Mouse (Mus musculus): ENCODE measurements around the gene Thra. TPM values are rescaled to one million over a fixed set of nuclear protein-coding genes. Genes with fewer than 3 reads are reported as not detected.
A peak's percentile ranks its signal among the peaks of the same experiment; 100 is the strongest.

Gene Thra
- polyA plus RNA-seq (2011; ENCODE audit: insufficient read length, low read depth, missing spikeins): 66.0 and 83.9 TPM in 2 replicates

DNA sequence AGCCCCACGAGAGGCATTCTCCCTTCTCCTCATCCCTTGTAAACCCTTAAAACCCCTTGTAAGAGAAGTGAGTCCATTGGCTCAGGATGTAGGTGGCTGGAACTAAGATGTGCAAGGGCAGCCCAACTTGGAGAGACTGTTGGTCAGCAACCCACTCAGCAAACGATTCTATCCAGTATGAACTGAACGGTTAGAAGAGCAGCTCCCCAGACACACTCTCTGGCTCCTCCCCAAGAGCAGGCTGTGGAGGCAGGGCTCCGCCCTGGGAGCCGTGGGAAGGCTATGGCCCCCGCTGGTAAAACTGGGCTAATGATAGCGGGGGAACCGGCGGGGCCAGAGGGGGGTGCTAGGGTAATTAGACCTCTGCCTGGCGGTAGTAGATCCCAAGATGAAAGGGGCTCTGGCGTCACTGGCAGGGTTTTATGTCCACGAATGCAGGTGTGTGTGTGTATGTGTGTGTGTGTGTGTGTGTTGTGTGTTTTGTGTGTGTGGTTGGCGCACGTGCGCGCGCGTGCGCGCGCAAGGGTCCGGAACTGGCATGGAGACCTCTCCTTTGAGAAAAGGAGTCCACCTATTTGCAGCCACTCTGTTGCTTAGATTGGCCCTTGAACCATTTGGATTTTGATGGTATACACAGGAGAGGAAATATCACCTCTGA lies at the start of gene Thra:
Gene Thra (plus strand): TSS at position 246 of the 658 bp plus-strand sequence.
- peak; percentile 63; the same call in 1 of the 2 replicates for TF ChIP-seq POLR2A (IDR thresholded peaks at IDR 0.05; ENCODE audit: low read depth, low read length)
- TF ChIP-seq CTCF (IDR thresholded peaks at IDR 0.05; ENCODE audit: borderline replicate concordance, insufficient read depth, low read length): no peak

DNA sequence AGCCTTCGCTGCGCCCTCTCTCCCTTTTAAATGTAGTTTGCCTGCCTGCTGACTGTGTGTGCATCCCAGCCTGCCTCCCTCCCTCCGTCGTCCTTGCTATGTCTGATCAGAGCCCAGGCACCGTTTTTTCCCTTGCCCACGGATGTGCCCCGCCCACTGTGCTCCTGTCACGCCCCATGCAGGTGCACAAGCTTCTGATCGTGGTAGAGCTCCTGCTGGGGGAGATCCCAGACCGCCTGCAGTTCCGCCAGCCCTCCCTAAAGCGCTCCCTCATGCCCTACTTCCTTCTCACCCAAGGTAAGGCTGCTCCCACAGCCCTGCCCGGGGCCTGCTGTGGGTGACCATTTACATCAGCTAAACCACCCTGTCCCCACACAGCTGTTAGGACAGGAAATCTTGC lies 47.2 kb upstream of the Thra start:
- TF ChIP-seq CTCF (IDR thresholded peaks at IDR 0.05; ENCODE audit: borderline replicate concordance, insufficient read depth, low read length) (no peak), POLR2A (IDR thresholded peaks at IDR 0.05; ENCODE audit: low read depth, low read length) (no peak)
- no peak overlapping the region for H3K27ac ChIP-seq (ENCODE audit: insufficient read depth, low read length)
- H3K4me1 ChIP-seq (ENCODE audit: control insufficient read depth, insufficient read depth, low read length): no peaks in the 10 kb centered on the region
- H3K4me3 ChIP-seq (ENCODE audit: insufficient read depth, low read length): no peak overlapping the region

More for the DNA sequence above, at the start of gene Thra:
- Histone ChIP-seq H3K4me3 (ENCODE audit: insufficient read depth, low read length) (peak within 1 kb of the TSS; percentile 54), H3K4me1 (ENCODE audit: control insufficient read depth, insufficient read depth, low read length) (peaks cover 5% of the 10 kb centered on the region; the same call in 1 of the 2 replicates), H3K27ac (ENCODE audit: insufficient read depth, low read length) (peak within 1 kb of the TSS; percentile 38; the same call in 1 of the 2 replicates)

DNA sequence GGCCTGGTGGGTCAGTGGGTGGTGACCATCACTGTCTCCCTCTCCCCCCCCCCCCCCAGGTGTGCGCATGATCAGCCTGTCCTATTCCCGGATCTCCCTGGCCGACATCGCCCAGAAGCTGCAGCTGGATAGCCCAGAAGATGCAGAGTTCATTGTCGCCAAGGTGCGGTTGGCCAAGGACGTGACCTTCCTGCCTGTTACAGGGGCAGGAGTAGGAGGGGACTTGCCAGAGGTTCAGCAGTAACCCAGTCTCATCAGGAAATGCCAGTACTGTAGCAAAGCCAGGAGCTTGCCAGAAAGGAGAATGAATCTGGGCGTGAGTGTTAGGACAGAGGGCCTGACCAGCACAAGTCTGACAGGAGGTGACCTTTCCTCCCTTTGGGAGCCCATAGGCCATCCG lies 46.7 kb upstream of the Thra start:
- Histone ChIP-seq H3K4me1 (ENCODE audit: control insufficient read depth, insufficient read depth, low read length) (no peaks in the 10 kb centered on the region), H3K4me3 (ENCODE audit: insufficient read depth, low read length) (no peak overlapping the region), H3K27ac (ENCODE audit: insufficient read depth, low read length) (no peak overlapping the region)
- TF ChIP-seq CTCF (IDR thresholded peaks at IDR 0.05; ENCODE audit: borderline replicate concordance, insufficient read depth, low read length): no peak
- no peak for TF ChIP-seq POLR2A (IDR thresholded peaks at IDR 0.05; ENCODE audit: low read depth, low read length)

DNA sequence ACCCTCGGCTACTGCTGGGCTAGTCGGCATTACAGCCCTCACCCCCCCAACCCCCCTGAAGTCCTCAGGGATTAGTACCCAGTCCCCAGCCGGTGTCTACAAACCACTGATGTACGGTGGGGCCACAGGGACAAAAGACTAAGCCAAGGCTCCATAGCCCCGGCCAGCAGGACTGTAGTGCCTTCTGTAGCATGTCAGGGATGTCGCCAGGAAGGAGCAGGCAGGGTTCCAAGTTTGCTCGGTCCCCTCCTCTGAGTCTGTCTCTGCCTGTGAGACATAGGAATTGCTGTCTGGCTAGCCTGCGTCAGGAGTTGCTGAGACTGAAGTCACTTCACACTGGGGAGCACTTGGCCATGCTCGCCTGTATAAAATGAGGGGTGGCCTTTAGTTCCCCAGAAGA lies 46.1 kb upstream of the Thra start:
- no peak overlapping the region for H3K4me3 ChIP-seq (ENCODE audit: insufficient read depth, low read length)
- H3K4me1 ChIP-seq (ENCODE audit: control insufficient read depth, insufficient read depth, low read length): no peaks in the 10 kb centered on the region
- TF ChIP-seq CTCF (IDR thresholded peaks at IDR 0.05; ENCODE audit: borderline replicate concordance, insufficient read depth, low read length): no peak
- no peak overlapping the region for H3K27ac ChIP-seq (ENCODE audit: insufficient read depth, low read length)

DNA sequence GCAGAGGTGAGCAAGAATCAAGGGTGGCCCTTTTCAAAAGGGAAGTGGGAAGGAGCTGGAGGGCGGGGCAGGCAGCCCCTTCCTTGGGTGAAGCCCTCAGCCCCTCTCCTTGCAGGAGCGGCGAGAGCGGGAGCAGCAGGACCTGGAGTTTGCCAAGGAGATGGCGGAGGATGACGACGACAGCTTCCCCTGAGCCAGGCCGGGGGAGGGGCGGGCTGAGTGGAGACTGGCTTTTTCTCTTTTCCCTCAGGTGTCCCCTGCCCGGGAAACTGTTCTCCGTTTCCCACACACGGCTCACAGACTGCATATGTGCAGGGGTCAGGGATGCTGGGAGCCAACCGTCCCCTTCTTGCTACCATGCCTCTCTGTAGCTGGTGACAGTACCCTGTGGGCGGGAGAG lies 45.0 kb upstream of the Thra start:
- Histone ChIP-seq H3K4me3 (ENCODE audit: insufficient read depth, low read length) (no peak overlapping the region), H3K27ac (ENCODE audit: insufficient read depth, low read length) (no peak overlapping the region), H3K4me1 (ENCODE audit: control insufficient read depth, insufficient read depth, low read length) (no peaks in the 10 kb centered on the region)
- TF ChIP-seq CTCF (IDR thresholded peaks at IDR 0.05; ENCODE audit: borderline replicate concordance, insufficient read depth, low read length) (no peak), POLR2A (IDR thresholded peaks at IDR 0.05; ENCODE audit: low read depth, low read length) (no peak)

DNA sequence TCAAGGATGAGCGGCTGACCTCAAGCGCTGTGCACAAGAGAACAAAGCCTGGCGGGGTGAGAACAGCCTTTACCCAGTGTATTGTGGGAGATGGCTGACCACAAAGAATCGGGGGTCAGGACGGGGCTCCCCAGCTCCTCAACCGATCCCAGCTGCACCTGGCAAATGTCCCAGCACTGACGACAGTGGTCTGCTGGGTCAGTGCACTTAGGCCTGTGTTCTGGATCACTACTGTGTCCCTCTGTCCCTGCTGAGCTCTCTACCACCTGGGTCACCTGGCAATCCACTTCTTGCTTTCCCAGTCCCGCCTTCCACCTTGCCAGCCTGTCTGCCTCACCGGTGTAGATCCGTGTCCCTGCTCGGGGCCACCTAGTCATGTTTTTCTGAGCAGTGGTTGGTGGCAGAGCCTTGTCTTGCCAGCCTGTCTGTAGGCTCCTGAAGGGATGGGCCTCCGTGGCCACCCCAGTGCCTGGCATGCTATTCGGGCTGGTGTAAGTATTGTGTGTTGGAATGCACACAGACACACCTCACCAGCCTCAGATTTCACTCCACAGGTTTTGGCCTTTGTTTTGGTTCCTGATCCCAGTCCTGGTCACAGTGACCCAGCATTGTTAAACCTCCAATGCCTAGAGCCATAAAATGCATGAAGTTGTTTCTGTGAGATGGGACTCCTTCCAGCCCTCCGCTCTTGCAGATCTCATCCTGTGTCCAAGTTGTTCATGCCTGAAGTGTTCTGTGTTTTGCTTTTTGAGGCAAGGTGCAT lies 43.8 kb upstream of the Thra start:
- no peak overlapping the region for H3K27ac ChIP-seq (ENCODE audit: insufficient read depth, low read length)
- no peaks in the 10 kb centered on the region; the same call in 1 of the 2 replicates for H3K4me1 ChIP-seq (ENCODE audit: control insufficient read depth, insufficient read depth, low read length)
- H3K4me3 ChIP-seq (ENCODE audit: insufficient read depth, low read length): no peak overlapping the region
- no peak for TF ChIP-seq CTCF (IDR thresholded peaks at IDR 0.05; ENCODE audit: borderline replicate concordance, insufficient read depth, low read length)
- TF ChIP-seq POLR2A (IDR thresholded peaks at IDR 0.05; ENCODE audit: low read depth, low read length): no peak

DNA sequence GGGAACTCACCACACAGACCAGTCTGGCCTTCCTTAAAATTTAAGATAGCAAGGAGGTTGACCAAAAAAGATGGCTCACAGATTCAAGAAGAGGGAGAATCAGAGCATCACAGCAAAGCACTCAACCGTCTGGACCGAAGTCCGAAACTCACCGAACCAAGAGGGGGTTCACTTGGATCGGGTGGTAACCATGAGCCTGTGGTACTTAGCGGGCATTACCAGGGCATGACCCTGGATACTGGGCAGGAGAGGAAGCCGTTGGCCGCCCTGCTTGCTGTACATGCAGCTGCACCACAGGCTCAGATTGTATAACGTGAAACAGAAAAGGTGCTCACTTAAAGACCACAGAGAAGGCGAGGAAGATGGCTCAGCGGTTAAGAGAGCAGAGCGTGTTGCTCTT lies 43.2 kb upstream of the Thra start:
- Histone ChIP-seq H3K4me3 (ENCODE audit: insufficient read depth, low read length) (no peak overlapping the region), H3K27ac (ENCODE audit: insufficient read depth, low read length) (no peak overlapping the region), H3K4me1 (ENCODE audit: control insufficient read depth, insufficient read depth, low read length) (no peaks in the 10 kb centered on the region; the same call in 1 of the 2 replicates)
- TF ChIP-seq CTCF (IDR thresholded peaks at IDR 0.05; ENCODE audit: borderline replicate concordance, insufficient read depth, low read length): no peak
- no peak for TF ChIP-seq POLR2A (IDR thresholded peaks at IDR 0.05; ENCODE audit: low read depth, low read length)

DNA sequence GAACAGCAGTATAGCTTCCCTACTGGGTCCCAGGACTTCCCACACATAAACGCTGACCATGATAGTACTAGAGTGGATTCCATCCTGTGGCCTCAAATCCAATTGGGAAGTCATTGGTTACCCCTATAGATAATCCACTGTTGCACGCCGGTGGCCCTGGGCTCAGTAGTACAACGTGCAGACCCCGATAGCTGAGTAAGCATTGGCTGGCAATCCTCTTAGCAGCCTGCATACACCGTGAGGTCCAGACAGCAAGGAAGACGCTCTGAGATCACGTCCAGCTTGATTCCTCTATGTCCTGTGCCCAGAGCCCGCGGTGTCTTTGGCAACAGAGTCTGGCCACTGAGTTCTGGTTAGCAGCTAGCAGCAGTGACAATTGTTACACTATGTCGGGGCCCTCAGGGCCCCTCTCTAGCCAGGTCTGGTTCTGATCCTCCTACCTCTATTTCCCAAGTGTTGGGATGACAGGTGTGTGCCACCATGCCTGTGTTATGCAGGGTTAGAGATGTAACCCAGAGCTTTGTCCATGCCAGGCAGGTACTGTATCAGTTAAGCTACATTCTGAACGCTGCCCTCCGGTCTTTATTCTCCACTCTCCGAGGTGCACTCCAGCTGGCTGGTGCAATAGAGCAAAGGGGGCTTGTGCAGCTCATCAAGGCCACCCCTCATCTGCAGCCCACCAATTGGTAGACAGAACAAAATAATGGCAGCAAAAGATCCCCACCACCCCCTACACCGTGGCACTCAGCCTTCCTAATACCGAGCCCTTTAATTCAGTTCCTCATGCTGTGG lies 41.4 kb upstream of the Thra start:
- H3K4me3 ChIP-seq (ENCODE audit: insufficient read depth, low read length): no peak overlapping the region
- no peak overlapping the region for H3K27ac ChIP-seq (ENCODE audit: insufficient read depth, low read length)
- no peak for TF ChIP-seq POLR2A (IDR thresholded peaks at IDR 0.05; ENCODE audit: low read depth, low read length)
- no peak for TF ChIP-seq CTCF (IDR thresholded peaks at IDR 0.05; ENCODE audit: borderline replicate concordance, insufficient read depth, low read length)
- H3K4me1 ChIP-seq (ENCODE audit: control insufficient read depth, insufficient read depth, low read length): no peaks in the 10 kb centered on the region; the same call in 1 of the 2 replicates

DNA sequence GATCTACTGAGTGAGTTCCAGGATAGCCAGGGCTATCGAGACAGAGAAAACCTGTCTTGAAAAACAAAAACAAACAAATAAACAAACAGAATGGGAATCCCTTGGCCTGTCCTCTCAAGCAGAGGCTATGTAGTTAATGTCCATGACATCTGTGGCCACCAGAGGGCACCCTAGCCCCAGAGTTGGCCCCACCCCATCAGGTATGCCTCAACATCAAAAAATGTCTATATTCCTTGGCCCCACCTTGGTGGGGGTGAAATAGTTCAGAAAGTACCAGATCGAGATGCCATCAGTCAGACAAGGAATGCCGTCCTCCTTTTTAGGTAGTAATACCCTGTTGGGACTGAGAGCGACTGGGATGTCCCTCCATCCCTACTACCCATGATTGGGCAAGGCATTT lies 40.5 kb upstream of the Thra start:
- no peaks in the 10 kb centered on the region; the same call in 1 of the 2 replicates for H3K4me1 ChIP-seq (ENCODE audit: control insufficient read depth, insufficient read depth, low read length)
- H3K4me3 ChIP-seq (ENCODE audit: insufficient read depth, low read length): no peak overlapping the region
- no peak overlapping the region for H3K27ac ChIP-seq (ENCODE audit: insufficient read depth, low read length)
- TF ChIP-seq POLR2A (IDR thresholded peaks at IDR 0.05; ENCODE audit: low read depth, low read length) (no peak), CTCF (IDR thresholded peaks at IDR 0.05; ENCODE audit: borderline replicate concordance, insufficient read depth, low read length) (peak; percentile 67)
